Mouse (Mus musculus) v-Abl transformed pro-B cells (cell line): Measurements from ENCODE around the gene Ubr4.

ENCODE experiments used
- in situ Hi-C, 2 experiments: fragments of 400-800 bp; cut with MboI; formaldehyde crosslinking; loops; one replicate each; pipeline ENCODE4 v1.15.1; 2025; ENCODE audit not compliant: unreplicated experiment in 2 of 2

Gene Ubr4

GRCm38 (mm10) chr4:139477983-139478382 is 125.6 kb downstream of the Ubr4 start:
- in situ Hi-C loops = loop anchor here in 1 of 2 experiments (25.0 kb wide), 1 partner anchor 1259 kb away; the partner anchor contains the start of gene Padi6

- in situ Hi-C loops = loop anchor here in 1 of 2 experiments (25.0 kb wide), 1 partner anchor 1258 kb away; the partner anchor contains the start of gene Padi6
Measured at GRCm38 (mm10) chr4:139479176-139479575, 126.8 kb downstream of the Ubr4 start.

GRCm38 (mm10) chr4:139481400-139481799 is 129.0 kb downstream of the Ubr4 start:
- in situ Hi-C loops = loop anchor here in 1 of 2 experiments (25.0 kb wide), 1 partner anchor 1256 kb away; the partner anchor contains the start of gene Padi6

GRCm38 (mm10) chr4:139483461-139484105 is 131.2 kb downstream of the Ubr4 start:
- in situ Hi-C loops = loop anchor here in 1 of 2 experiments (25.0 kb wide), 1 partner anchor 1254 kb away; the partner anchor contains the start of gene Padi6

GRCm38 (mm10) chr4:139484496-139484895 is 132.1 kb downstream of the Ubr4 start:
- in situ Hi-C loops = loop anchor here in 1 of 2 experiments (25.0 kb wide), 1 partner anchor 1253 kb away; the partner anchor contains the start of gene Padi6

- in situ Hi-C loops = loop anchor here in 1 of 2 experiments (25.0 kb wide), 1 partner anchor 1250 kb away; the partner anchor contains the start of gene Padi6
Measured at GRCm38 (mm10) chr4:139487085-139487484, 134.7 kb downstream of the Ubr4 start.

GRCm38 (mm10) chr4:139488325-139488724 is 135.9 kb downstream of the Ubr4 start:
- in situ Hi-C loops = loop anchor here in 1 of 2 experiments (25.0 kb wide), 1 partner anchor 1249 kb away; the partner anchor contains the start of gene Padi6

- in situ Hi-C loops = loop anchor here in 1 of 2 experiments (25.0 kb wide), 1 partner anchor 1247 kb away; the partner anchor contains the start of gene Padi6
Measured at GRCm38 (mm10) chr4:139489946-139490345, 137.5 kb downstream of the Ubr4 start.

GRCm38 (mm10) chr4:139490413-139491055 is 138.1 kb downstream of the Ubr4 start:
- in situ Hi-C loops = loop anchor here in 1 of 2 experiments (25.0 kb wide), 1 partner anchor 1247 kb away; the partner anchor contains the start of gene Padi6

- in situ Hi-C loops = loop anchor here in 1 of 2 experiments (25.0 kb wide), 1 partner anchor 1246 kb away; the partner anchor contains the start of gene Padi6
Measured at GRCm38 (mm10) chr4:139491541-139492170, 139.2 kb downstream of the Ubr4 start.

- in situ Hi-C loops = loop anchor here in 1 of 2 experiments (25.0 kb wide), 1 partner anchor 1245 kb away; the partner anchor contains the start of gene Padi6
Measured at GRCm38 (mm10) chr4:139492258-139492833, 139.9 kb downstream of the Ubr4 start.

GRCm38 (mm10) chr4:139493227-139494025 is 141.0 kb downstream of the Ubr4 start:
- in situ Hi-C loops = loop anchor here in 1 of 2 experiments (25.0 kb wide), 1 partner anchor 1244 kb away; the partner anchor contains the start of gene Padi6

- in situ Hi-C loops = no loop called here
Measured at GRCm38 (mm10) chr4:139500814-139501213, 148.4 kb downstream of the Ubr4 start.

GRCm38 (mm10) chr4:139501702-139502101 is 149.3 kb downstream of the Ubr4 start:
- in situ Hi-C loops = no loop called here

GRCm38 (mm10) chr4:139503919-139504318 is 151.5 kb downstream of the Ubr4 start:
- in situ Hi-C loops = no loop called here

GRCm38 (mm10) chr4:139505716-139506115 is 153.3 kb downstream of the Ubr4 start:
- in situ Hi-C loops = no loop called here

GRCm38 (mm10) chr4:139506727-139507126 is 154.3 kb downstream of the Ubr4 start:
- in situ Hi-C loops = no loop called here

- in situ Hi-C loops = no loop called here
Measured at GRCm38 (mm10) chr4:139509069-139509468, 156.7 kb downstream of the Ubr4 start.

GRCm38 (mm10) chr4:139511557-139511956 is 159.1 kb downstream of the Ubr4 start:
- in situ Hi-C loops = no loop called here
